Mouse (Mus musculus) small intestine, adult 2 months (tissue): ENCODE data around the gene Nfib.

Experiments used
- CTCF ChIP-seq: fragments of 200-500 bp; IDR thresholded peaks from 2 replicates; pipeline ENCODE4 v1.5.1; 2012; ENCODE audit warnings: low read depth, mild to moderate bottlenecking, control low read depth, inconsistent platforms, low read length, moderate library complexity, mixed read lengths; ENCODE audit not compliant: insufficient replicate concordance, insufficient read length; ENCODE audit errors: extremely low read depth
- POLR2A ChIP-seq: fragments of 200-500 bp; IDR thresholded peaks from 2 replicates; pipeline ENCODE4 v1.6.1; 2012; ENCODE audit warnings: low read depth, mild to moderate bottlenecking, control low read depth, inconsistent platforms, low read length, moderate library complexity

GRCm38 (mm10) chr4:82530875-82531353 lies 174.6 kb downstream of the Nfib start:
- TF ChIP-seq CTCF = no peak
- TF ChIP-seq POLR2A = no peak
